Mouse (Mus musculus) G1E (cell line): ENCODE measurements around the gene Pde4dip.

Source experiments
- CTCF ChIP-seq: IDR thresholded peaks from 2 replicates; pipeline ENCODE4 v1.5.1; 2012; ENCODE audit warnings: low read depth, low read length, inconsistent platforms, mixed read lengths
- GATA1 ChIP-seq: IDR thresholded peaks from 2 replicates; pipeline ENCODE4 v1.6.1; 2012; ENCODE audit warnings: borderline replicate concordance, low read length, inconsistent platforms, mixed read lengths
- GATA2 ChIP-seq: IDR thresholded peaks from 2 replicates; pipeline ENCODE4 v1.6.1; 2012; ENCODE audit warnings: low read depth, low read length, inconsistent platforms, borderline replicate concordance
- TAL1 ChIP-seq: conservative IDR thresholded peaks from 2 replicates; pipeline ENCODE4 v1.6.1; 2012; ENCODE audit warnings: low read depth, low read length, inconsistent platforms, mixed read lengths

- TF ChIP-seq GATA1 (no peak), CTCF (no peak), GATA2 (no peak), TAL1 (no peak)
Measured at GRCm38 (mm10) chr3:97844163-97844820, 44.2 kb downstream of the Pde4dip start.
